In the genomic region with DNA sequence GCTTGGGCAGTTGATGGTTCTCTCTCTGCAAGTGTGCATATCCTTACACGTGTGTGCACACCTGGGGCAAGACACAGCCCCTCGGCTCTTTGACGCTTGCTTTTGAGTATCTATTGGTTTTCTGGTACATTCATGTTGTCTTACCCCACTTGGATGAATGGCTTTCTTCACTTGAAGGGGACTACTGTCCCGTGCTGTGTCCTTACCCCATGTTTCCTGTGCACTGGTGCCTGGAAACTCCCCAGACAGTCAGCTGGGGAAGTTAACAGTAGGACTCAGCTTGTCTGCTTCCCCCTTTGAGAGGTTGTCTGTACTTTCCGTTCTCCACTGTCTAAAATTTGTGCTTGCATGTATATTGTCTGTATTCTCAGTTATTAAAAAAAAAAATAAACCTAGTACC, we compare ENCODE assay signal across 22 mouse cellular contexts.
A peak's percentile ranks its signal among the peaks of the same experiment; 100 is the strongest.
DNase-seq lines count a peak whose midpoint lies in the region; ATAC-seq and TF ChIP-seq lines count a peak whose summit lies in the region.
"Had no signal": no experiment of that assay in that cellular context is flagged by ENCODE, and none has a peak within 500 bp of the region (broad histone marks: within the 10 kb centered on the region; RNA-seq: fewer than 3 reads in every experiment).

No protein-coding gene starts in this region.

- DNase-seq in heart, postnatal 25 days (ENCODE audit: low spot score): no peak
- DNase-seq in B cell, adult 2 months: peak; percentile 7 to 36
- peak; percentile 49 for DNase-seq in CH12.LX (ENCODE audit: extremely low read depth)
- DNase-seq in ovary, postnatal 36 days (ENCODE audit: low spot score): no peak
- DNase-seq: adrenal gland, postnatal 36 days; cerebellum, adult 8-10 months; heart, postnatal 36 days; kidney, adult 2 months; kidney, postnatal 25 days; lung, embryonic 14.5 days; retina, postnatal 1 day; right cerebral cortex, postnatal 4 days had no signal

- no peaks in the 10 kb centered on the region for H3K36me3 ChIP-seq in heart, embryonic 13.5 days
- peaks cover 0 to 1% of the 10 kb centered on the region in 2 experiments for H3K36me3 ChIP-seq in CH12.LX (replicated peaks in 1 of 2; ENCODE audit: control insufficient read depth in 1 of 2, insufficient read depth in 1 of 2, low read length in 1 of 2)
- no peaks in the 10 kb centered on the region for H3K36me3 ChIP-seq in forebrain, embryonic 16.5 days (ENCODE audit: control insufficient read depth, insufficient read depth)
- H3K36me3 ChIP-seq: embryonic facial prominence, embryonic 15.5 days; forebrain, embryonic 10.5 days; midbrain, embryonic 12.5 days; neural tube, embryonic 15.5 days had no signal

- intact Hi-C loops in heart, postnatal 25 days (cut with DNase I): no loop called here

- dilution Hi-C loops in CH12.LX (cut with MboI; ENCODE audit: extremely low pct_ligation_motif_present, extremely low pct_unique_long_range_greater_than_20kb, low sequenced_read_pairs): no loop called here

- H3K27ac ChIP-seq in heart, embryonic 13.5 days (replicated peaks): peak overlapping the region; percentile 20; the same call in 1 of the 2 replicates
- H3K27ac ChIP-seq in CH12.LX (ENCODE audit: insufficient read depth, low read depth): no peak overlapping the region
- no peak overlapping the region for H3K27ac ChIP-seq in forebrain, embryonic 16.5 days (ENCODE audit: low read length)
- H3K27ac ChIP-seq: embryonic facial prominence, embryonic 15.5 days; forebrain, embryonic 10.5 days; macrophage; midbrain, embryonic 12.5 days; neural tube, embryonic 15.5 days had no signal

- no peak; the same call in 1 of the 2 replicates for TF ChIP-seq EP300 in CH12.LX (IDR thresholded peaks at IDR 0.05; ENCODE audit: low read length)

- no peaks in the 10 kb centered on the region for H3K27me3 ChIP-seq in heart, embryonic 13.5 days (replicated peaks)
- H3K27me3 ChIP-seq in CH12.LX (replicated peaks): no peaks in the 10 kb centered on the region
- H3K27me3 ChIP-seq in forebrain, embryonic 16.5 days (replicated peaks; ENCODE audit: control insufficient read depth, insufficient read depth, low read length): no peaks in the 10 kb centered on the region
- H3K27me3 ChIP-seq: embryonic facial prominence, embryonic 15.5 days; midbrain, embryonic 12.5 days; neural tube, embryonic 15.5 days had no signal

- in situ Hi-C loops in CH12.LX (cut with MboI; ENCODE audit: low pct_ligation_motif_present, low pct_unique_long_range_greater_than_20kb, low sequenced_read_pairs): no loop called here

- TF ChIP-seq CTCF in CH12.LX (conservative IDR thresholded peaks at IDR 0.05 in 1 of 2, IDR thresholded peaks at IDR 0.05 in 1 of 2; ENCODE audit: low read depth in 2 of 2, low read length in 2 of 2): no peak

- 53% methylated on average over 5 of the region's 5 CpGs for WGBS in heart, embryonic 13.5 days
- 82% methylated on average over 5 of the region's 5 CpGs for WGBS in forebrain, embryonic 16.5 days

- no peak for ATAC-seq in heart, embryonic 13.5 days (ENCODE audit: extremely low read depth, insufficient number of reproducible peaks, low FRiP score, low TSS enrichment)
- peak; percentile 89 for ATAC-seq in inflammation-experienced regulatory T-cells, adult 6 months
- no peak for ATAC-seq in forebrain, embryonic 16.5 days
- ATAC-seq: hindbrain, embryonic 16.5 days had no signal

- H3K79me2 ChIP-seq in CH12.LX (replicated peaks; ENCODE audit: control insufficient read depth, extremely low read depth, insufficient read depth, poor library complexity, severe bottlenecking): no peaks in the 10 kb centered on the region

- peaks cover 49% of the 10 kb centered on the region for H3K4me1 ChIP-seq in heart, embryonic 13.5 days
- H3K4me1 ChIP-seq in CH12.LX (ENCODE audit: control insufficient read depth in 1 of 2, insufficient read depth in 2 of 2): peaks cover 9 to 88% of the 10 kb centered on the region in 2 experiments
- no peaks in the 10 kb centered on the region for H3K4me1 ChIP-seq in forebrain, embryonic 16.5 days (replicated peaks; ENCODE audit: control insufficient read depth, insufficient read depth, low read length)
- H3K4me1 ChIP-seq: embryonic facial prominence, embryonic 15.5 days; forebrain, embryonic 10.5 days; midbrain, embryonic 12.5 days had no signal

- H3K9me3 ChIP-seq in heart, embryonic 13.5 days: no peaks in the 10 kb centered on the region
- H3K9me3 ChIP-seq in CH12.LX (replicated peaks; ENCODE audit: low read length): no peaks in the 10 kb centered on the region
- H3K9me3 ChIP-seq in forebrain, embryonic 16.5 days (ENCODE audit: control insufficient read depth, low read length): no peaks in the 10 kb centered on the region
- H3K9me3 ChIP-seq: embryonic facial prominence, embryonic 15.5 days; forebrain, embryonic 10.5 days; midbrain, embryonic 12.5 days; neural tube, embryonic 15.5 days had no signal

- TF ChIP-seq POLR2A in CH12.LX (IDR thresholded peaks at IDR 0.05; ENCODE audit: low read depth, low read length): no peak

- H3K9ac ChIP-seq in heart, embryonic 13.5 days: 0 out of 2 replicates have a peak overlapping the region, but pooled peaks have one; percentile 16
- H3K9ac ChIP-seq in CH12.LX (ENCODE audit: insufficient read depth, low read depth): no peak overlapping the region
- no peak overlapping the region for H3K9ac ChIP-seq in forebrain, embryonic 16.5 days (replicated peaks; ENCODE audit: low read depth, low read length)
- H3K9ac ChIP-seq: embryonic facial prominence, embryonic 15.5 days; lung, embryonic 14.5 days; midbrain, embryonic 12.5 days; neural tube, embryonic 15.5 days had no signal

- H3K4me3 ChIP-seq in heart, embryonic 13.5 days: no peak overlapping the region
- H3K4me3 ChIP-seq in CH12.LX (replicated peaks in 1 of 3; ENCODE audit: low read depth in 2 of 3, low read length in 2 of 3, poor library complexity in 1 of 3): no peak overlapping the region
- H3K4me3 ChIP-seq in forebrain, embryonic 16.5 days (replicated peaks; ENCODE audit: low read length): no peak overlapping the region
- H3K4me3 ChIP-seq: embryonic facial prominence, embryonic 15.5 days; forebrain, embryonic 10.5 days; midbrain, embryonic 12.5 days; neural tube, embryonic 15.5 days had no signal

- no peak overlapping the region for H3K4me2 ChIP-seq in heart, embryonic 13.5 days
- H3K4me2 ChIP-seq in CH12.LX (ENCODE audit: insufficient read depth, low read depth, poor library complexity, severe bottlenecking): peak overlapping the region; percentile 24
- H3K4me2 ChIP-seq in forebrain, embryonic 16.5 days (ENCODE audit: low read length): no peak overlapping the region
- H3K4me2 ChIP-seq: embryonic facial prominence, embryonic 15.5 days; liver, embryonic 11.5 days; lung, embryonic 14.5 days; midbrain, embryonic 12.5 days; neural tube, embryonic 15.5 days had no signal

- no peak for TF ChIP-seq RAD21 in CH12.LX (IDR thresholded peaks at IDR 0.05; ENCODE audit: low read depth, low read length)

TF ChIP-seq in CH12.LX, 34 proteins besides CTCF, POLR2A, EP300 and RAD21:
- TF ChIP-seq CHD2 (IDR thresholded peaks at IDR 0.05; ENCODE audit: low read length) (no peak), ETS1 (conservative IDR thresholded peaks at IDR 0.05; ENCODE audit: low read depth, low read length) (peak; percentile 55), RCOR1 (conservative IDR thresholded peaks at IDR 0.05; ENCODE audit: low read depth, low read length) (no peak), BHLHE40 (IDR thresholded peaks at IDR 0.05; ENCODE audit: low read depth, low read length) (peak; percentile 87), TCF12 (IDR thresholded peaks at IDR 0.05; ENCODE audit: low read depth, low read length) (no peak), MXI1 (IDR thresholded peaks at IDR 0.05; ENCODE audit: low read depth, low read length) (0 out of 2 replicates have a peak, but pooled peaks have one; percentile 32), ELF1 (IDR thresholded peaks at IDR 0.05; ENCODE audit: low read depth, low read length) (no peak), SIN3A (IDR thresholded peaks at IDR 0.05; ENCODE audit: low read length) (no peak)

Comparison
In these comparisons a context has a peak if more than half of its experiments do, and no peak if none do; other contexts are left out.
1. DNase-seq: peak in B cell, adult 2 months (2 of 2) and CH12.LX (single experiment); none in heart, postnatal 25 days (single experiment) and ovary, postnatal 36 days (single experiment).